Mouse (Mus musculus): ENCODE data around the gene Epb41l3. TPM values are rescaled to one million over a fixed set of nuclear protein-coding genes. Genes with fewer than 3 reads are reported as not detected.

Gene Epb41l3
- polyA plus RNA-seq, 1 experiment from 2014 or later = 142 TPM

- Histone ChIP-seq H3K9me3 (ENCODE audit: control insufficient read depth, low read length) (no peaks in the 10 kb centered on the region), H3K36me3 (ENCODE audit: control insufficient read depth, insufficient read depth, low read length) (no peaks in the 10 kb centered on the region), H3K4me1 (ENCODE audit: control insufficient read depth, insufficient read depth, low read length) (no peaks in the 10 kb centered on the region), H3K27ac (ENCODE audit: low read length) (no peak overlapping the region), H3K4me2 (ENCODE audit: low read depth, low read length) (no peak overlapping the region), H3K9ac (ENCODE audit: low read depth, low read length) (no peak overlapping the region), H3K27me3 (replicated peaks; ENCODE audit: control insufficient read depth, insufficient read depth, low read length) (no peaks in the 10 kb centered on the region), H3K4me3 (ENCODE audit: low read length) (no peak overlapping the region)
- ATAC-seq = no peak
- whole genome bisulfite sequencing = 60% methylated on average over 5 of the region's 5 CpGs
These were observed 52.5 kb downstream of the Epb41l3 start for GRCm38 (mm10) chr17:69127981-69128380.

GRCm38 (mm10) chr17:69129434-69129833, 54.0 kb downstream of the Epb41l3 start:
- Histone ChIP-seq H3K27me3 (replicated peaks; ENCODE audit: control insufficient read depth, insufficient read depth, low read length) (no peaks in the 10 kb centered on the region), H3K4me1 (ENCODE audit: control insufficient read depth, insufficient read depth, low read length) (no peaks in the 10 kb centered on the region), H3K4me2 (ENCODE audit: low read depth, low read length) (no peak overlapping the region), H3K27ac (ENCODE audit: low read length) (no peak overlapping the region), H3K9me3 (ENCODE audit: control insufficient read depth, low read length) (no peaks in the 10 kb centered on the region), H3K36me3 (ENCODE audit: control insufficient read depth, insufficient read depth, low read length) (no peaks in the 10 kb centered on the region), H3K4me3 (ENCODE audit: low read length) (no peak overlapping the region), H3K9ac (ENCODE audit: low read depth, low read length) (no peak overlapping the region)
- ATAC-seq = no peak
- WGBS = 43% methylated on average over 6 of the region's 6 CpGs

GRCm38 (mm10) chr17:69143017-69143416, 67.5 kb downstream of the Epb41l3 start:
- WGBS = 65% methylated on average over 3 of the region's 3 CpGs

GRCm38 (mm10) chr17:69150826-69151225, 75.3 kb downstream of the Epb41l3 start:
- no peaks in the 10 kb centered on the region for H3K36me3 ChIP-seq (ENCODE audit: control insufficient read depth, insufficient read depth, low read length)
- no peaks in the 10 kb centered on the region for H3K9me3 ChIP-seq (ENCODE audit: control insufficient read depth, low read length)
- H3K27ac ChIP-seq (ENCODE audit: low read length) = no peak overlapping the region
- H3K4me3 ChIP-seq (ENCODE audit: low read length) = no peak overlapping the region
- H3K9ac ChIP-seq (ENCODE audit: low read depth, low read length) = no peak overlapping the region
- H3K4me1 ChIP-seq (ENCODE audit: control insufficient read depth, insufficient read depth, low read length) = no peaks in the 10 kb centered on the region
- no peak for ATAC-seq
- H3K27me3 ChIP-seq (replicated peaks; ENCODE audit: control insufficient read depth, insufficient read depth, low read length) = no peaks in the 10 kb centered on the region
- no peak overlapping the region for H3K4me2 ChIP-seq (ENCODE audit: low read depth, low read length)

More at GRCm38 (mm10) chr17:69143017-69143416, 67.5 kb downstream of the Epb41l3 start:
- no peak overlapping the region for H3K4me3 ChIP-seq (ENCODE audit: low read length)
- no peak overlapping the region for H3K27ac ChIP-seq (ENCODE audit: low read length)
- no peak overlapping the region for H3K4me2 ChIP-seq (ENCODE audit: low read depth, low read length)
- no peaks in the 10 kb centered on the region for H3K27me3 ChIP-seq (replicated peaks; ENCODE audit: control insufficient read depth, insufficient read depth, low read length)
- no peaks in the 10 kb centered on the region for H3K36me3 ChIP-seq (ENCODE audit: control insufficient read depth, insufficient read depth, low read length)
- ATAC-seq = no peak
- no peak overlapping the region for H3K9ac ChIP-seq (ENCODE audit: low read depth, low read length)
- no peaks in the 10 kb centered on the region for H3K4me1 ChIP-seq (ENCODE audit: control insufficient read depth, insufficient read depth, low read length)
- no peaks in the 10 kb centered on the region for H3K9me3 ChIP-seq (ENCODE audit: control insufficient read depth, low read length)

GRCm38 (mm10) chr17:69151281-69151680, 75.8 kb downstream of the Epb41l3 start:
- 33% methylated on average over 3 of the region's 3 CpGs for WGBS
- ATAC-seq = no peak

GRCm38 (mm10) chr17:69155034-69155433, 79.6 kb downstream of the Epb41l3 start:
- no peak for ATAC-seq
- Histone ChIP-seq H3K4me2 (ENCODE audit: low read depth, low read length) (no peak overlapping the region), H3K4me3 (ENCODE audit: low read length) (no peak overlapping the region), H3K9ac (ENCODE audit: low read depth, low read length) (no peak overlapping the region), H3K36me3 (ENCODE audit: control insufficient read depth, insufficient read depth, low read length) (no peaks in the 10 kb centered on the region), H3K27ac (ENCODE audit: low read length) (no peak overlapping the region), H3K9me3 (ENCODE audit: control insufficient read depth, low read length) (no peaks in the 10 kb centered on the region), H3K4me1 (ENCODE audit: control insufficient read depth, insufficient read depth, low read length) (peaks cover 7% of the 10 kb centered on the region), H3K27me3 (replicated peaks; ENCODE audit: control insufficient read depth, insufficient read depth, low read length) (no peaks in the 10 kb centered on the region)
- 85% methylated on average over 8 of the region's 8 CpGs for WGBS

More at GRCm38 (mm10) chr17:69151281-69151680, 75.8 kb downstream of the Epb41l3 start:
- H3K27ac ChIP-seq (ENCODE audit: low read length) = no peak overlapping the region
- H3K36me3 ChIP-seq (ENCODE audit: control insufficient read depth, insufficient read depth, low read length) = no peaks in the 10 kb centered on the region
- H3K4me2 ChIP-seq (ENCODE audit: low read depth, low read length) = no peak overlapping the region
- no peak overlapping the region for H3K4me3 ChIP-seq (ENCODE audit: low read length)
- no peak overlapping the region for H3K9ac ChIP-seq (ENCODE audit: low read depth, low read length)
- no peaks in the 10 kb centered on the region for H3K27me3 ChIP-seq (replicated peaks; ENCODE audit: control insufficient read depth, insufficient read depth, low read length)
- no peaks in the 10 kb centered on the region for H3K9me3 ChIP-seq (ENCODE audit: control insufficient read depth, low read length)
- no peaks in the 10 kb centered on the region for H3K4me1 ChIP-seq (ENCODE audit: control insufficient read depth, insufficient read depth, low read length)

GRCm38 (mm10) chr17:69156522-69157100, 81.1 kb downstream of the Epb41l3 start:
- no peaks in the 10 kb centered on the region for H3K36me3 ChIP-seq (ENCODE audit: control insufficient read depth, insufficient read depth, low read length)
- peak overlapping the region; percentile 91 for H3K9ac ChIP-seq (ENCODE audit: low read depth, low read length)
- H3K4me1 ChIP-seq (ENCODE audit: control insufficient read depth, insufficient read depth, low read length) = peaks cover 7% of the 10 kb centered on the region
- H3K4me2 ChIP-seq (ENCODE audit: low read depth, low read length) = peak overlapping the region; percentile 96
- WGBS = 0% methylated on average over 43 of the region's 58 CpGs
- peak overlapping the region; percentile 45 for H3K27ac ChIP-seq (ENCODE audit: low read length)
- peak overlapping the region; percentile 85 for H3K4me3 ChIP-seq (ENCODE audit: low read length)
- no peaks in the 10 kb centered on the region for H3K9me3 ChIP-seq (ENCODE audit: control insufficient read depth, low read length)
- ATAC-seq = peak; percentile 85
- H3K27me3 ChIP-seq (replicated peaks; ENCODE audit: control insufficient read depth, insufficient read depth, low read length) = no peaks in the 10 kb centered on the region

GRCm38 (mm10) chr17:69157101-69157808, 81.8 kb downstream of the Epb41l3 start:
- H3K27ac ChIP-seq (ENCODE audit: low read length) = peak overlapping the region; percentile 45

GRCm38 (mm10) chr17:69157809-69158185, 82.3 kb downstream of the Epb41l3 start:
- H3K9me3 ChIP-seq (ENCODE audit: control insufficient read depth, low read length) = no peaks in the 10 kb centered on the region
- H3K4me2 ChIP-seq (ENCODE audit: low read depth, low read length) = peak overlapping the region; percentile 96
- H3K27ac ChIP-seq (ENCODE audit: low read length) = no peak overlapping the region
- H3K36me3 ChIP-seq (ENCODE audit: control insufficient read depth, insufficient read depth, low read length) = no peaks in the 10 kb centered on the region
- no peak for ATAC-seq
- peak overlapping the region; percentile 85 for H3K4me3 ChIP-seq (ENCODE audit: low read length)
- no peak overlapping the region for H3K9ac ChIP-seq (ENCODE audit: low read depth, low read length)
- H3K4me1 ChIP-seq (ENCODE audit: control insufficient read depth, insufficient read depth, low read length) = peaks cover 10% of the 10 kb centered on the region
- 13% methylated on average over 11 of the region's 11 CpGs for WGBS
- no peaks in the 10 kb centered on the region for H3K27me3 ChIP-seq (replicated peaks; ENCODE audit: control insufficient read depth, insufficient read depth, low read length)

More at GRCm38 (mm10) chr17:69157101-69157808, 81.8 kb downstream of the Epb41l3 start:
- H3K4me2 ChIP-seq (ENCODE audit: low read depth, low read length) = peak overlapping the region; percentile 96
- H3K4me3 ChIP-seq (ENCODE audit: low read length) = peak overlapping the region; percentile 85
- whole genome bisulfite sequencing = under 1% methylated on average over 57 of the region's 66 CpGs
- peak; percentile 72 for ATAC-seq
- peaks cover 8% of the 10 kb centered on the region for H3K4me1 ChIP-seq (ENCODE audit: control insufficient read depth, insufficient read depth, low read length)
- no peaks in the 10 kb centered on the region for H3K9me3 ChIP-seq (ENCODE audit: control insufficient read depth, low read length)
- H3K9ac ChIP-seq (ENCODE audit: low read depth, low read length) = peak overlapping the region; percentile 91
- H3K36me3 ChIP-seq (ENCODE audit: control insufficient read depth, insufficient read depth, low read length) = no peaks in the 10 kb centered on the region
- H3K27me3 ChIP-seq (replicated peaks; ENCODE audit: control insufficient read depth, insufficient read depth, low read length) = no peaks in the 10 kb centered on the region
